In the genomic region with DNA sequence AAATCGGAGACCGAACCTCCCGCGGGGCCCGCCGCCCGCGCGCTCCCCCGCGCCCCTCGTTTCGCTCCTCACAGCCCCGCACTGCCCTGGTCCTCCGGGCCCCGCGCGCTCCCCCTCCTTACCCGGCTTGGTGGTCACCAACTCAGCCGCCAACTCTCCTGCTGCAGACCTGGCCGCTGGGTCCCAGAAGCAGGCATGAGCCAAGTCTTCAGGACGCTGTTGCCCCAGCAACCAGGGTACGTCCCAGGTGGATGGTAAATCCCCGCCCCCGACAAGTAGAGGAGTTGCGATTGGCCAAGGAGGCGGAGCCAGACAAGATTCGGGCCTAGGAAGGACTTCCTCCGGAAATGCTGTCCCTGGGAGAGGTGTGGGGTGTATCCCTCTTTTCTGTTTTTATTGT, we compare ENCODE assay signal across 8 mouse cellular contexts. TPM values are rescaled to one million over a fixed set of nuclear protein-coding genes. Genes with fewer than 3 reads are reported as not detected.
DNase-seq lines count a peak whose midpoint lies in the region; ATAC-seq and TF ChIP-seq lines count a peak whose summit lies in the region.

A gene (minus strand): TSS at position 240 of the 400 bp plus-strand sequence.

- H3K36me3 ChIP-seq in heart, embryonic 12.5 days: no peaks in the 10 kb centered on the region
- no peaks in the 10 kb centered on the region for H3K36me3 ChIP-seq in hindbrain, embryonic 16.5 days (ENCODE audit: control insufficient read depth, insufficient read depth, low read length)
- no peaks in the 10 kb centered on the region for H3K36me3 ChIP-seq in midbrain, postnatal 0 days (ENCODE audit: insufficient read depth, low read length)

- no peak within 1 kb of the TSS for H3K27ac ChIP-seq in heart, embryonic 12.5 days (ENCODE audit: poor library complexity, severe bottlenecking)
- no peak within 1 kb of the TSS for H3K27ac ChIP-seq in hindbrain, embryonic 16.5 days (ENCODE audit: low read depth, low read length)
- H3K27ac ChIP-seq in midbrain, postnatal 0 days (ENCODE audit: low read depth, low read length): no peak within 1 kb of the TSS
- H3K27ac ChIP-seq in gastrocnemius, adult 2 months: no peak within 1 kb of the TSS

- intact Hi-C loops in gastrocnemius, adult 2 months (cut with DNase I): no loop called here

- TF ChIP-seq CTCF in midbrain, postnatal 0 days (IDR thresholded peaks at IDR 0.05): no peak
- TF ChIP-seq CTCF in gastrocnemius, adult 2 months (IDR thresholded peaks at IDR 0.05): no peak

- peaks cover 17% of the 10 kb centered on the region for H3K9me3 ChIP-seq in heart, embryonic 12.5 days (replicated peaks)
- no peaks in the 10 kb centered on the region for H3K9me3 ChIP-seq in hindbrain, embryonic 16.5 days (ENCODE audit: control insufficient read depth, low read length)
- peaks cover 4% of the 10 kb centered on the region; the same call in 1 of the 2 replicates for H3K9me3 ChIP-seq in midbrain, postnatal 0 days (ENCODE audit: low read length)

- H3K4me1 ChIP-seq in heart, embryonic 12.5 days (replicated peaks): 0 out of 2 replicates have a peak, but pooled peaks cover 5% of the 10 kb centered on the region
- peaks cover 15% of the 10 kb centered on the region for H3K4me1 ChIP-seq in hindbrain, embryonic 16.5 days (ENCODE audit: control insufficient read depth, insufficient read depth, low read depth, low read length)
- H3K4me1 ChIP-seq in midbrain, postnatal 0 days (ENCODE audit: insufficient read depth, low read length): no peaks in the 10 kb centered on the region; the same call in 1 of the 2 replicates

- 6% methylated on average over 29 of the region's 29 CpGs for WGBS in heart, embryonic 12.5 days
- under 1% methylated on average over 29 of the region's 29 CpGs for WGBS in hindbrain, embryonic 16.5 days
- 2% methylated on average over 29 of the region's 29 CpGs for WGBS in midbrain, postnatal 0 days

- DNase-seq in heart, adult 18-20 months: no peak
- DNase-seq in brain, embryonic 18.5 days (ENCODE audit: low read depth, low spot score): peak; percentile 58
- peak; percentile 83 for DNase-seq in midbrain, postnatal 0 days (ENCODE audit: low spot score)
- no peak for DNase-seq in gastrocnemius, adult 2 months
- no peak for DNase-seq in cerebellum, adult 11 months
- DNase-seq in adrenal gland, postnatal 25 days: no peak

- H3K27me3 ChIP-seq in heart, embryonic 12.5 days (replicated peaks): peaks cover 58% of the 10 kb centered on the region
- H3K27me3 ChIP-seq in hindbrain, embryonic 16.5 days (replicated peaks; ENCODE audit: control insufficient read depth, insufficient read depth, low read length): 0 out of 2 replicates have a peak, but pooled peaks cover 2% of the 10 kb centered on the region
- H3K27me3 ChIP-seq in midbrain, postnatal 0 days (ENCODE audit: insufficient read depth, low read length): no peaks in the 10 kb centered on the region; the same call in 1 of the 2 replicates

- no peak for ATAC-seq in heart, embryonic 12.5 days (ENCODE audit: insufficient number of reproducible peaks, low FRiP score)
- ATAC-seq in hindbrain, embryonic 16.5 days: peak; percentile 82
- ATAC-seq in midbrain, postnatal 0 days (ENCODE audit: low FRiP score): peak; percentile 60; the same call in 1 of the 2 replicates

- no peak within 1 kb of the TSS for H3K9ac ChIP-seq in heart, embryonic 12.5 days
- H3K9ac ChIP-seq in hindbrain, embryonic 16.5 days (ENCODE audit: low read depth, low read length): peak within 1 kb of the TSS; percentile 60
- peak within 1 kb of the TSS; percentile 37; the same call in 1 of the 2 replicates for H3K9ac ChIP-seq in midbrain, postnatal 0 days (replicated peaks; ENCODE audit: low read length, poor library complexity, severe bottlenecking)

- H3K4me2 ChIP-seq in heart, embryonic 12.5 days: peak within 1 kb of the TSS; percentile 52
- H3K4me2 ChIP-seq in hindbrain, embryonic 16.5 days (ENCODE audit: low read length): peak within 1 kb of the TSS; percentile 88
- peak within 1 kb of the TSS; percentile 84 for H3K4me2 ChIP-seq in midbrain, postnatal 0 days (ENCODE audit: low read depth, low read length, poor library complexity, severe bottlenecking)

- peak within 1 kb of the TSS; percentile 9 for H3K4me3 ChIP-seq in heart, embryonic 12.5 days
- peak within 1 kb of the TSS; percentile 48 for H3K4me3 ChIP-seq in hindbrain, embryonic 16.5 days (ENCODE audit: low read length)
- peak within 1 kb of the TSS; percentile 42 for H3K4me3 ChIP-seq in midbrain, postnatal 0 days (ENCODE audit: low read depth, low read length)
- H3K4me3 ChIP-seq in gastrocnemius, adult 2 months: no peak within 1 kb of the TSS

RNA-seq across cellular contexts. Expression of the gene that starts here (rescaled TPM):
- polyA plus RNA-seq in heart, embryonic 12.5 days (2016; fragmentation: Nextera tagmentation; extraction: Ambion mirVana): 0.15 TPM in 1 of 2 replicates, not detected in the other
- total RNA-seq in heart, adult 18-20 months (2021): under 1 TPM in 1 of 2 experiments, not detected in 1; 0.08 TPM
- 0.65 and 0.72 TPM in 2 replicates for polyA plus RNA-seq in hindbrain, embryonic 16.5 days (2015; fragmentation: Nextera tagmentation; extraction: Ambion mirVana)
- total RNA-seq in midbrain, postnatal 0 days (2014; rRNA removed): 1.3 and 3.9 TPM in 2 replicates
- 0.55 and 1.5 TPM in 2 replicates for polyA plus RNA-seq in midbrain, postnatal 0 days (2015; fragmentation: Nextera tagmentation; extraction: Ambion mirVana)
- 1 to 10 TPM; 3.7 to 4.9 TPM for total RNA-seq in gastrocnemius, adult 2 months (2021)
- 0.21 TPM in 1 of 2 replicates, not detected in the other for total RNA-seq in adrenal gland, postnatal 25 days (2021)

Comparison
In these comparisons a context has a peak if more than half of its experiments do, and no peak if none do; other contexts are left out.
1. Peak in ATAC-seq, H3K4me3 ChIP-seq, H3K9ac ChIP-seq and H3K4me2 ChIP-seq in hindbrain, embryonic 16.5 days; RNA of the gene not detected or under 1 TPM.
2. DNase-seq: peak in brain, embryonic 18.5 days (single experiment) and midbrain, postnatal 0 days (single experiment); none in heart, adult 18-20 months (0 of 2), gastrocnemius, adult 2 months (single experiment), cerebellum, adult 11 months (single experiment) and adrenal gland, postnatal 25 days (single experiment).
3. Peak in every context shown above with its lines, with median percentiles within 50 percentile points of each other: H3K4me2 ChIP-seq.